In genomic region chr14:72819037-72819436, GRCm38 (mm10) we compare ENCODE assay signal across 16 mouse cellular contexts.
DNase-seq lines count a peak whose midpoint lies in the region; TF ChIP-seq lines count a peak whose summit lies in the region.
"Had no signal": no experiment of that assay in that cellular context is flagged by ENCODE, and none has a peak within 500 bp of the region (broad histone marks: within the 10 kb centered on the region; RNA-seq: fewer than 3 reads in every experiment).

No protein-coding gene starts in this region.

- H3K9me3 ChIP-seq in CH12.LX (replicated peaks; ENCODE audit: low read length) = peaks cover 4% of the 10 kb centered on the region
- H3K9me3 ChIP-seq: G1E had no signal

- no peak for TF ChIP-seq RAD21 in CH12.LX (IDR thresholded peaks at IDR 0.05; ENCODE audit: low read depth, low read length)

- no peak for DNase-seq in CH12.LX (ENCODE audit: extremely low read depth)
- DNase-seq in gastrocnemius, postnatal 10 days = no peak
- DNase-seq: adrenal gland, adult 2 months; adrenal gland, adult 8-10 months; adrenal gland, postnatal 10 days; adrenal gland, postnatal 14 days; adrenal gland, postnatal 25 days; adrenal gland, postnatal 36 days; B cell, adult 2 months; cerebellum, adult 11 months; cerebellum, adult 11-12 months; cerebellum, adult 18-20 months; cerebellum, adult 2 months; cerebellum, adult 8-10 months had no signal

- no peak for TF ChIP-seq CTCF in CH12.LX (conservative IDR thresholded peaks at IDR 0.05 in 1 of 2, IDR thresholded peaks at IDR 0.05 in 1 of 2; ENCODE audit: low read depth in 2 of 2, low read length in 2 of 2)

- H3K4me2 ChIP-seq in CH12.LX (ENCODE audit: insufficient read depth, low read depth, poor library complexity, severe bottlenecking) = peak overlapping the region; percentile 44

- H3K9ac ChIP-seq in CH12.LX (ENCODE audit: insufficient read depth, low read depth) = no peak overlapping the region

- H3K4me1 ChIP-seq in CH12.LX (ENCODE audit: control insufficient read depth in 1 of 2, insufficient read depth in 2 of 2) = peaks cover 17 to 49% of the 10 kb centered on the region in 2 experiments

- H3K4me3 ChIP-seq in CH12.LX (replicated peaks in 1 of 3; ENCODE audit: low read depth in 2 of 3, low read length in 2 of 3, poor library complexity in 1 of 3) = no peak overlapping the region

- no peaks in the 10 kb centered on the region for H3K79me2 ChIP-seq in CH12.LX (replicated peaks; ENCODE audit: control insufficient read depth, extremely low read depth, insufficient read depth, poor library complexity, severe bottlenecking)

- H3K27ac ChIP-seq in CH12.LX (ENCODE audit: insufficient read depth, low read depth) = no peak overlapping the region

- TF ChIP-seq EP300 in CH12.LX (IDR thresholded peaks at IDR 0.05; ENCODE audit: low read length) = peak; percentile 67; the same call in 1 of the 2 replicates

- dilution Hi-C loops in CH12.LX (cut with MboI; ENCODE audit: extremely low pct_ligation_motif_present, extremely low pct_unique_long_range_greater_than_20kb, low sequenced_read_pairs) = no loop called here

- in situ Hi-C loops in CH12.LX (cut with MboI; ENCODE audit: low pct_ligation_motif_present, low pct_unique_long_range_greater_than_20kb, low sequenced_read_pairs) = no loop called here

- no peaks in the 10 kb centered on the region for H3K27me3 ChIP-seq in CH12.LX (replicated peaks)
- H3K27me3 ChIP-seq: Patski had no signal

- no peak for TF ChIP-seq POLR2A in CH12.LX (IDR thresholded peaks at IDR 0.05; ENCODE audit: low read depth, low read length)

- no peaks in the 10 kb centered on the region for H3K36me3 ChIP-seq in CH12.LX (replicated peaks in 1 of 2; ENCODE audit: control insufficient read depth in 1 of 2, insufficient read depth in 1 of 2, low read length in 1 of 2)
- H3K36me3 ChIP-seq: G1E had no signal

TF ChIP-seq in CH12.LX, 34 proteins besides CTCF, POLR2A, EP300 and RAD21:
- TF ChIP-seq TBP (conservative IDR thresholded peaks at IDR 0.05; ENCODE audit: low read depth, low read length) (no peak), NRF1 (IDR thresholded peaks at IDR 0.05; ENCODE audit: low read depth, low read length) (0 out of 2 replicates have a peak, but pooled peaks have one; percentile 15), JUND (conservative IDR thresholded peaks at IDR 0.05; ENCODE audit: low read depth, low read length) (0 out of 2 replicates have a peak, but pooled peaks have one; percentile 8), IRF4 (IDR thresholded peaks at IDR 0.05; ENCODE audit: low read depth, low read length) (peak; percentile 56), MAZ (IDR thresholded peaks at IDR 0.05; ENCODE audit: low read depth, low read length) (no peak), RCOR1 (conservative IDR thresholded peaks at IDR 0.05; ENCODE audit: low read depth, low read length) (0 out of 2 replicates have a peak, but pooled peaks have one; percentile 29), ZKSCAN1 (IDR thresholded peaks at IDR 0.05; ENCODE audit: borderline replicate concordance, low read depth, low read length) (no peak)
